Mouse (Mus musculus) kidney, adult 2 months (tissue): ENCODE results near the gene Fbxo3. TPM values are rescaled to one million over a fixed set of nuclear protein-coding genes. Genes with fewer than 3 reads are reported as not detected.

Experiments
- polyA plus RNA-seq: library from polyadenylated mRNA; depleted of rRNA; stranded (reverse); fragments of >200 nt; gene quantifications from 2 replicates; pipeline ENCODE4 v1.2.3, GENCODE M21; 2012; rRNA removed

Fbxo3 gene
- polyA plus RNA-seq, 1 experiment = 25.0 TPM

Other genes starting within 250 kb of the Fbxo3 start
- gene Caprin1, start 230.1 kb upstream of the Fbxo3 start, polyA plus RNA-seq = 100 and 120 TPM in 2 replicates
- 18.5 and 20.8 TPM in 2 replicates for gene Lmo2, start 69.7 kb upstream of the Fbxo3 start, polyA plus RNA-seq
- not detected in 2 replicates for gene 4931422A03Rik, start 640 bp downstream of the Fbxo3 start, polyA plus RNA-seq
- gene Gm10912, start 38.1 kb downstream of the Fbxo3 start, polyA plus RNA-seq = 0.14 and 0.18 TPM in 2 replicates
- not detected in 2 replicates for gene Gm10799, start 40.8 kb downstream of the Fbxo3 start, polyA plus RNA-seq
- 18.5 and 25.0 TPM in 2 replicates for gene Cd59b, start 42.1 kb downstream of the Fbxo3 start, polyA plus RNA-seq
- 31.1 and 31.6 TPM in 2 replicates for gene Cd59a, start 68.1 kb downstream of the Fbxo3 start, polyA plus RNA-seq
- gene A930018P22Rik, start 95.0 kb downstream of the Fbxo3 start, polyA plus RNA-seq = 0.12 and 0.19 TPM in 2 replicates